Mouse (Mus musculus) limb, embryonic 13.5 days (tissue): ENCODE measurements around the gene Ier5. TPM values are rescaled to one million over a fixed set of nuclear protein-coding genes. Genes with fewer than 3 reads are reported as not detected.

Source experiments
- ATAC-seq: fragments of 200-750 bp; cut with Nextera tagmentation; 2 replicates; pipeline ENCODE4 v1.8.0; 2017; ENCODE audit warnings: low read depth, moderate number of reproducible peaks, moderate TSS enrichment; ENCODE audit not compliant: low FRiP score
- H3K27ac ChIP-seq: fragments of 300-500 bp; sonication (generic); 2 replicates; pipeline ENCODE4 v1.5.1; 2015; ENCODE audit warnings: inconsistent platforms, mild to moderate bottlenecking, moderate library complexity
- H3K27me3 ChIP-seq: fragments of 300-500 bp; sonication (generic); 2 replicates; pipeline ENCODE4 v1.6.1; 2015; ENCODE audit warnings: mild to moderate bottlenecking, inconsistent platforms
- H3K36me3 ChIP-seq: fragments of 300-500 bp; sonication (generic); 2 replicates; pipeline ENCODE4 v1.6.1; 2015; ENCODE audit warnings: inconsistent platforms, mild to moderate bottlenecking, moderate library complexity
- H3K4me1 ChIP-seq: fragments of 300-500 bp; sonication (generic); 2 replicates; pipeline ENCODE4 v1.6.1; 2015; ENCODE audit warnings: inconsistent platforms
- H3K4me2 ChIP-seq: fragments of 300-500 bp; sonication (generic); replicated peaks from 2 replicates; pipeline ENCODE4 v1.6.1; 2015; ENCODE audit warnings: inconsistent platforms, mild to moderate bottlenecking, moderate library complexity
- H3K4me3 ChIP-seq: fragments of 300-500 bp; sonication (generic); 2 replicates; pipeline ENCODE4 v1.5.1; 2015; ENCODE audit warnings: moderate library complexity, mild to moderate bottlenecking, inconsistent platforms
- H3K9ac ChIP-seq: fragments of 300-500 bp; sonication (generic); 2 replicates; pipeline ENCODE4 v1.6.1; 2015; ENCODE audit warnings: mild to moderate bottlenecking, inconsistent platforms
- H3K9me3 ChIP-seq: fragments of 300-500 bp; sonication (generic); 2 replicates; pipeline ENCODE4 v1.6.1; 2016; ENCODE audit warnings: inconsistent platforms
- WGBS: fragments of 180-500 bp; shearing (Covaris S2); methylation state at CpG from one replicate; pipeline ENCODE4 v1.1.7; 2015; 5-methylcytosine and 5-hydroxymethylcytosine counted together
- polyA plus RNA-seq: library from polyadenylated mRNA; unstranded; fragments of >200 nt; fragmentation: Nextera tagmentation; extraction: Ambion mirVana; gene quantifications from 2 replicates; pipeline ENCODE4 v1.2.1, GENCODE M21; 2015

Gene Ier5
- polyA plus RNA-seq, 1 experiment from 2014 or later, result 5.8 TPM

DNA sequence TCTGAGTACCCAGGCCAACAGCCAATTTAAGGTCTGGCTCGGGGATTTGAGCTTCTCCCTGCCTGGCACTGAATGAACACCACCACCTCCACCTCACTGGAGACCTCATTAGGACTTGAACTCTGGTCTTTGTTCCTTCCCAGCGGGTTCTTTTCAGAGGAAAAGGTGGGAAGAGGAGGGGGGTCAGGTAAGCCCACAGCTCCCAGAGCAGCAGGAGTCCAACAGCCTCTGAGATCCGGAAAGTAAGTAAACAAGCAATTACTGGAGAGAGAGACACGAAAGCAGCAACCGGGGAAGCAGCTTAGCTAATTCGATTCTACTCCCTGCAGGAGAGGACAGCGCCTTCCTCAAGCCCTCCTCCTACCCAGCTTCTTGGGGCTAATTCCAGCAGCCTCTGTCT lies 13.0 kb downstream of the Ier5 start:
- 0 out of 2 replicates have a peak overlapping the region, but pooled peaks have one; percentile 15 for H3K9ac ChIP-seq
- H3K9me3 ChIP-seq, result no peaks in the 10 kb centered on the region
- H3K36me3 ChIP-seq, result no peaks in the 10 kb centered on the region
- H3K4me2 ChIP-seq, result no peak overlapping the region
- H3K4me3 ChIP-seq, result no peak overlapping the region
- WGBS, result 11% methylated on average over 7 of the region's 7 CpGs
- peaks cover 81% of the 10 kb centered on the region for H3K4me1 ChIP-seq
- ATAC-seq, result no peak
- H3K27me3 ChIP-seq, result no peaks in the 10 kb centered on the region
- peak overlapping the region; percentile 63; the same call in 1 of the 2 replicates for H3K27ac ChIP-seq

DNA sequence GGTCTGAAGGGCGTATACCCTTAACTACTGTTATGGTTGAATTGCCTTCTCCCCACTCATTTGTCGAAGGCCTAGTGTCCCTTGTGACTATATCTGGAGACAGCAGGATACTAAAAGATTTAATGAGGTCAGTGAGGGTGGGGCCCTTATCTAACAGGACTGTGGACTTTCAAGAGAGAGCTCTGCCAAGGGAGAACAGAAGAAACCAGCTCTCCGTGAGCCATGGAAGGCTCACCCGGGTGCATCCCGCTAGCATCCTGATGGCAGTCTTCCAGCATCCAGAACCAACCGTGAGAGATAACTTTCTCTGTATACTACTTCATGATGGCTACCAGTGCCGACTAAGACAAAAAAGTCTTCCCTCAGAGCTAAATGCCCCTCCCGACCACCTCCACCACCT lies 14.6 kb downstream of the Ier5 start:
- no peak for ATAC-seq
- Histone ChIP-seq H3K4me1 (peaks cover 72% of the 10 kb centered on the region), H3K4me3 (no peak overlapping the region), H3K9me3 (no peaks in the 10 kb centered on the region), H3K27me3 (no peaks in the 10 kb centered on the region), H3K27ac (no peak overlapping the region), H3K36me3 (no peaks in the 10 kb centered on the region), H3K9ac (no peak overlapping the region), H3K4me2 (no peak overlapping the region)
- WGBS, result 52% methylated on average over 8 of the region's 8 CpGs

DNA sequence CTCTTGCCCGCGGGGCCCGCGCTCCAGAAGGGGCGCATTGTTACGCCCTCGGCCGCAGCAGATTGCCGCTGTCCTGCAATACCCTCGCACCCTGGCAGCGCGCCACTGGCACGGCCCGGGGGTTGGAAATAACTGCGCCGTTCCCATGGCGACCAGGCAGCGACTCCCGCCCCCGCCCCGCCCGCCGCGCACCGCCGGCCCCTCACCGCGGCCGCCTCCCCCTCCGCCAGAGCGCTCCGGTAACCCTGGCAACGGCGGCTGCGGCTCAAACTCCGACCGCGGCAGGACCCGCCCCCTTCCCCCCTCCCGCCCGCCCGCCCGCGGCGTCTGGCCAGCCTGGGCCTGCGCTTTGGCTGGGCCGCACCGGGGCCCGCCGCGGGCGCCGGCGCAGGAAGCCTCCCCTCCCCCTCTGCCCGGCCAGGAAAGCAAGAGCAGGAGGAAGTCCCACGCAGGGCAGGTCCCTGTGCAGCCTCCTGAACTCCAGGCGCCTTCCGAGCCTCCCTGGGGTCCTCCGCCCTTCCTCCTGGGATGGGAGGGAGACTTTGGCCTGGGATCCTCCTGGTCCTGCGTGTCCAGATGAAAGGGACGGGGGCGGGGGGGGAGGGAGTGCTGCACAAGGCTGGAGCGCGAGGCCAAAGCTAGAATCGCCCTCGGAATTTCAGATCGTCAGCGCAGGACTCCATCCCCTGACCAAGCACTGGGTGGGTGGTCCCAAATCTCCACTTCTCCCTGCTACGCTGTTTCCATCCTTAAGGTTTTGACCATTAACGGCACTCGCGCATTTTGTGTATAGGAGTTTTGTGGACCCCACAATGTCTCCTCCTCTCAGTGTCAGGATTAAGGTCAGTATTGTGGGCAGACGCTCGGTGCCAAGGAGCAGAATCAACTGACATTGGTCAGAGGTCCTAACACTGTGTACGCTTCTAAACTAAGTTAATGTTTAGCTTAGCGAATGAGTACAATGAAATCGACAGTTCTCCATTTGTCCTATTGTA lies 15.9 kb downstream of the Ier5 start:
- H3K4me1 ChIP-seq, result peaks cover 59% of the 10 kb centered on the region
- no peaks in the 10 kb centered on the region for H3K36me3 ChIP-seq

DNA sequence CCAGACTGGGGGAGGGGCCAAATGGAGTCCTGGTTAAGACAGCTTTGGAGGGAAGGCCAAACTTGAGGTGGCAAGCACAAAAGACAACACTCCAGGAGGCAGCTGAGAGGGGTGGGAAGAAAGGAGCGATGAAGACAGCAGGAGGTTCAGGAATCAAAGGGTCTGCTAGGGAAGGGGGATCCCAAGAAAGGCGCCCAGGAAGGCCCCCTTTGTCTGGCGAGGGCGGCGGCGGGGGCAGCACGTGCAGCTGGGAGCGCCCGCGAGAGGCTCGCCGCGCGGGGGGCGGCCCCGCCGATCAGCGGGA lies 16.5 kb downstream of the Ier5 start:
- ATAC-seq, result no peak; the same call in 1 of the 2 replicates
- Histone ChIP-seq H3K4me1 (peaks cover 61% of the 10 kb centered on the region), H3K9ac (peak overlapping the region; percentile 75), H3K9me3 (no peaks in the 10 kb centered on the region), H3K4me2 (peak overlapping the region; percentile 77), H3K27me3 (no peaks in the 10 kb centered on the region), H3K36me3 (no peaks in the 10 kb centered on the region), H3K27ac (peak overlapping the region; percentile 98), H3K4me3 (peak overlapping the region; percentile 48)
- under 1% methylated on average over 18 of the region's 18 CpGs for WGBS

More for the DNA sequence above, 15.9 kb downstream of the Ier5 start:
- peak overlapping the region; percentile 48 for H3K4me3 ChIP-seq
- H3K9me3 ChIP-seq, result no peaks in the 10 kb centered on the region
- H3K27me3 ChIP-seq, result no peaks in the 10 kb centered on the region
- peak overlapping the region; percentile 98 for H3K27ac ChIP-seq
- H3K9ac ChIP-seq, result peak overlapping the region; percentile 76
- ATAC-seq, result peak; percentile 95
- peak overlapping the region; percentile 77 for H3K4me2 ChIP-seq
- WGBS, result under 1% methylated on average over 61 of the region's 77 CpGs

DNA sequence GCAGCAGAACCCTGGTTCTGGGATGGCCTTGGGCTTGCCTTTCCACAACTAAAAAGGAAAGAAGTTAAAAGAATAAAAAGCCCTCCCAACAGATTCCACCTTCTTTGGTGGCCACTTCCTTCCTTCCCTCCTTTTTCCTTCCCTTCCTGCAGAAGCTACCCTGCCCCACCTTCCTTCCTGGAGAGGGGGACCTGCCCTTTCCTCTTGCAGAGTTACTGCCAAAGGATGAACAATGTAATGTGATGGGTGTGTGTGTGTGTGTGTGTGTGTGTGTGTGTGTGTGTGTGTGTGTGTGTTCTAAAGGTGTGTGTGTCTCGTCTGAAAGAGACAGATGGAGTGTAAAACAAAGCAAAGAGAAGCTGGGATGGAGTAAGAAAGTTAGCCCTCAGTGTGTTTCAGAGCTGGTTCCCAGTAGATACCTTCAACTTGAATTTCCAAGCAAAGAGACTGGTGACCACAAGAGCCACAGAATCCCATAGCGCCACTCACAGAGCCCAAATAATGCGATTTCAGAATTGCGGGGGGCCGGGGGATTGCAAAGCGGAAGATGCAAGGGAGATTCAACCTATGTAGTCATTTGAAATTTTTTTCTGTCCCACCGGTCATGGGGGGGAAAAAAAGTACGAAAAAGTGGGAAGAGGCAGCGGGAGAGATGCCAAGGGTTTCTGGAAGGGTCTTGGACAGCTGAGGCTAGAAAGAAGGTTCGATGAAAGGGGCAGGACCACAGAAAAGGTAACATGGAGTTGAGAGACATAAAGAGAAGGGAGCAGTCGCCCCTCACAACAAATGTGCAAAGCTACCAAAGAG lies 17.1 kb downstream of the Ier5 start:
- Histone ChIP-seq H3K27ac (peak overlapping the region; percentile 98), H3K27me3 (no peaks in the 10 kb centered on the region), H3K9ac (peak overlapping the region; percentile 75), H3K4me2 (peak overlapping the region; percentile 77), H3K36me3 (no peaks in the 10 kb centered on the region), H3K4me3 (peak overlapping the region; percentile 48), H3K4me1 (peaks cover 63% of the 10 kb centered on the region), H3K9me3 (no peaks in the 10 kb centered on the region)
- no peak for ATAC-seq
- WGBS, result 5% methylated on average over 11 of the region's 11 CpGs

DNA sequence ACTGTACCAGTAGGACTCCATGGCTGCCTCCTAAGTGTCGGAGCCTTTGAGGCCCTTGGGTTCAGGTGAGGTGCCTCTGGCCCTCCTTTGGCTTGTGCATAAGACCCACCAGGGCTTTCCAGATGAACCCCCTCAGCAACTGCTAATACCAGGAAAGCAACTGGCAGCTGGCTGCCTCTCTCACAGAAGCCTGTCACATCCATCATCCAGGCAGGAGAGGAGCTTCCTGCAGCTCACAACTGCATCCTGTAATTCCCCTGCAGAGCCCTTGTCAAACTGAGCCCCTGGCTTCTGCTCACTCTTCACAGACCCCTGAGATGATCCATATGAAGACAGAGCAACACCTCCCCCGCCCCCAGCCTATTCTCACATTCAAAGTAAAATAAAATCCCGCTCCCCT lies 21.8 kb downstream of the Ier5 start:
- Histone ChIP-seq H3K36me3 (no peaks in the 10 kb centered on the region), H3K4me3 (no peak overlapping the region), H3K9me3 (no peaks in the 10 kb centered on the region), H3K9ac (no peak overlapping the region), H3K27me3 (no peaks in the 10 kb centered on the region), H3K4me2 (no peak overlapping the region), H3K4me1 (peaks cover 44% of the 10 kb centered on the region), H3K27ac (no peak overlapping the region)
- WGBS, result 36% methylated on average over 3 of the region's 3 CpGs
- ATAC-seq, result no peak

DNA sequence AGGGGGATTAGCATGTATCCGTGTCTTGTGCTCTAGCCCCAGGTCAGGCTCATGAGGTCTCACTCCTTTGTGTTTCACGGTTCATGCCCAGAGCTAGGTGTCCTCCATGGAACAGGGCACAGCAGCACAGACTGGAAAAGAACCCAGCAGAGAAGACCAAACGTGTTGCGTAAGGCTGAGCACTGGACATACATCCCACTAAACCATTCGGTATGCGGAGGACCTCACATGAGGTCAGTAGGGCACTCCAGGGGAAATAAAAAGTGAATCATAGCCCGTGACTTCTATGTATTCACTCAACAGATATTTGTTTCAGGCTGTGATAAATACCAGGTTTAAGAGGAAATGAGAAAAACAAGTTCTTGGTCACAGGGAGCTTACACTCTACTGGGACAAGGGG lies 23.6 kb downstream of the Ier5 start:
- Histone ChIP-seq H3K27ac (no peak overlapping the region), H3K4me1 (peaks cover 47% of the 10 kb centered on the region), H3K36me3 (no peaks in the 10 kb centered on the region), H3K4me2 (no peak overlapping the region), H3K4me3 (no peak overlapping the region), H3K9me3 (no peaks in the 10 kb centered on the region), H3K27me3 (no peaks in the 10 kb centered on the region), H3K9ac (no peak overlapping the region)
- ATAC-seq, result no peak
- 84% methylated on average over 7 of the region's 7 CpGs for WGBS

DNA sequence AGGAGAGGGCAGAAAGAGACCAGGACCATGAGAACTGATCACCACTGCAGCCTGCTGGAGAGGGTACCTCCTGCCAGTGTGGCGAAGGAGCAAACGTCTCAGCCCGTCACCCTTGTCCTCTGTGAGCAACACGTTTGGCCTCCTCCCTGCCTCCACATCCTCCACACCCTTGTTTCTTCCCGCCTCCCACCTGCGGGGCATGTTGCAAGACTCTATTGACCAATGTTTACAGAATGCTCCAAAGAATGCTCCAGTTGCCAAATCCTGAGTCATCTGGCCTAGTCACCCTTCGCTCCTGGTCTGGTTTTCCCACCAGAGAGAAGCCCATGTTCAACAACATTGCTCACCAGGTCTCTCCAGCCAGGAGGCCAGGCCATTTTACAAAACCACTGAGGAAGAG lies 24.6 kb downstream of the Ier5 start:
- 77% methylated on average over 7 of the region's 7 CpGs for WGBS
- no peak overlapping the region for H3K4me3 ChIP-seq
- H3K9me3 ChIP-seq, result no peaks in the 10 kb centered on the region
- no peak overlapping the region for H3K4me2 ChIP-seq
- no peak for ATAC-seq
- no peak overlapping the region for H3K9ac ChIP-seq
- peaks cover 48% of the 10 kb centered on the region for H3K4me1 ChIP-seq
- H3K36me3 ChIP-seq, result no peaks in the 10 kb centered on the region
- no peak overlapping the region for H3K27ac ChIP-seq
- no peaks in the 10 kb centered on the region for H3K27me3 ChIP-seq

DNA sequence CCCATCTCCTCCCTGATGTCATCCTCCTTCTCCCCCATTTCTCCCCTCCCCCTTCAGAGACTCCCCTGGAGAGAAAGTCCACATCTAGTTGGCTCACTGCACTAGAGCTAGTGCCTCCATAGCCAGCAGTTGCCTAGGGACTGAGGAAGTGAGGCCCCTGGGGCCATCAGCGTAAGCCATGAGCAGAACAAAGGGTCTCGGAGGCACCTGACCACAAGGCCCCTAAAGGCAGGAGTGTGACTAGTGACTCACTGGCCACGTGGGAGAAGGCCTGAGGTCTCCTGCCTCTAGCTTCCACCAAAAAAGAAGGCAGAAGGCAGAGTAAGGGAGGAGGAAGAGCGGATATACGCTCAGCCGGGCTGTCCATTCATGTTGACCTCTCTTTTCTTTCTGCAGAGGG lies 25.5 kb downstream of the Ier5 start:
- Histone ChIP-seq H3K9ac (no peak overlapping the region), H3K27ac (no peak overlapping the region), H3K4me2 (no peak overlapping the region), H3K4me1 (peaks cover 48% of the 10 kb centered on the region), H3K4me3 (no peak overlapping the region), H3K27me3 (no peaks in the 10 kb centered on the region), H3K9me3 (no peaks in the 10 kb centered on the region), H3K36me3 (no peaks in the 10 kb centered on the region)
- no peak for ATAC-seq
- 81% methylated on average over 6 of the region's 6 CpGs for WGBS

DNA sequence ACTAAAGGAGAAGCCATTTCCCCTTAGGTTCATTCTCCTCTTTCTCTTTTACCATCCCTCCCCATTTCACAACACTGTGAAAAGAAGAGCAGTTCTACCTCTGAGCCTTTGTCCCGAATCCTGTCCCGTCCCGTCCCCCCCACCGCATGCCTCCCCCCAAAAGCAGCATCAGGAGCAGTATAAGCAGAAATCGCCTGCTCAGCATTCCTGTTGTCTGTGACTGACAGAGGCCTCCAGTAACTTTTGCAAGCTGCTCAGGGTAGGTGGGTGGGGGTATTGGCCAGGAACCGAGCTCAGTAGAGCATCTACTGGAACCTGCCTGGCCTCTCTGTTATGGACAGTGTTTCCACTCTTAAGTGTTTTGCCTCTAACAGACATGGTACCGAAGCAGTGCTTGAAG lies 26.3 kb downstream of the Ier5 start:
- no peak for ATAC-seq
- no peak overlapping the region for H3K4me3 ChIP-seq
- H3K27me3 ChIP-seq, result no peaks in the 10 kb centered on the region
- peaks cover 46% of the 10 kb centered on the region for H3K4me1 ChIP-seq
- no peak overlapping the region for H3K4me2 ChIP-seq
- H3K9me3 ChIP-seq, result no peaks in the 10 kb centered on the region
- H3K36me3 ChIP-seq, result no peaks in the 10 kb centered on the region
- 33% methylated on average over 7 of the region's 7 CpGs for WGBS
- H3K27ac ChIP-seq, result no peak overlapping the region
- no peak overlapping the region for H3K9ac ChIP-seq

DNA sequence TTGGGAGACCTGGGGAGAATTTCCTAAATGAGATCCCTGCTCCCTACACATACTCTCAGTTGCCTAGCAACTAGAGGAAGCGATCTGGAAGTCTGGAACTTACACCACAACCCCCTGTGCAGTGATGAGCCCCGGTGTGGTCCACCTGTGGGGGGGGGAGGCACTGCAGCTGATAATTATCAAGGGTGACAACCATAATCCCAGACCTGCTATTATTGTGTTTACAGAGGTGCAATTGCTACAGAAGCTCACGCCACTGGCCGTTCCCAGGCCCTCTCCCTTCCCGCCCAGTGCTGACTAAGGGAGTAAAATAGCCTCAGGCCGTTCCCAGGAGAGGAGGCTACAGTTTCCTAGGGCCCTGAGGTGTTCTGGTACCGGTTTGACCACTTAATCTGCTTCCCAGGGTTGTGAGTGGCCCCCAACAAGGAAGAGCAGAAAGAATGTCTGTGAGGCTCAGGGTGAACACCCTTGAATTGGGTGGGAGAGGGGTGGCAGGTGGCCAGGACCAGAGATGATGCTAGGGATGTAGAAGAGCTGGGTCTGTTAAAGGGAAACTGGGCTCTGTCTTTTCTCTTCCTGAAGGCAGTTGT lies 28.1 kb downstream of the Ier5 start:
- Histone ChIP-seq H3K36me3 (no peaks in the 10 kb centered on the region), H3K27ac (no peak overlapping the region), H3K9ac (no peak overlapping the region), H3K4me2 (no peak overlapping the region), H3K4me1 (peaks cover 41% of the 10 kb centered on the region), H3K9me3 (no peaks in the 10 kb centered on the region), H3K27me3 (no peaks in the 10 kb centered on the region), H3K4me3 (no peak overlapping the region)
- 22% methylated on average over 7 of the region's 7 CpGs for whole genome bisulfite sequencing
- ATAC-seq, result peak; percentile 57; the same call in 1 of the 2 replicates
